Mouse (Mus musculus) hematopoietic stem cell, adult 5-6 weeks (primary cell): ENCODE results near the gene Plekhg6. TPM values are rescaled to one million over a fixed set of nuclear protein-coding genes. Genes with fewer than 3 reads are reported as not detected.

ENCODE experiments used
- ATAC-seq, 2 experiments: fragments of 125-278 bp in 1 of 2; replicated peaks in 1 of 2; 2 replicates each; pipeline ENCODE4 v1.8.0; 2016 to 2017; ENCODE audit warnings: inconsistent platforms in 2 of 2, mild to moderate bottlenecking in 2 of 2, moderate number of reproducible peaks in 2 of 2, low read depth in 1 of 2, moderate TSS enrichment in 1 of 2; ENCODE audit not compliant: low FRiP score in 2 of 2, poor library complexity in 2 of 2, severe bottlenecking in 2 of 2, insufficient read depth in 1 of 2, low TSS enrichment in 1 of 2
- total RNA-seq: library from RNA; stranded (forward); fragments of 172-1452, 232-1000 nt; gene quantifications from 2 replicates; pipeline ENCODE4 v1.2.3, GENCODE M21; 2017

The Plekhg6 gene
- total RNA-seq, 1 experiment from 2014 or later: 0.25 TPM

- 0 out of 4 replicates have a peak, but pooled peaks of 1 of the 2 experiments have one; percentile 4 for ATAC-seq
Observed at GRCm38 (mm10) chr6:125348721-125349574, 31.6 kb downstream of the Plekhg6 start, which contains the start of gene Tnfrsf1a. TSS of gene Tnfrsf1a (plus strand) at chr6:125349362.

- ATAC-seq: no peak
Observed at GRCm38 (mm10) chr6:125346029-125346428, 34.6 kb downstream of the Plekhg6 start.

- ATAC-seq: peak; percentile 50 to 52
Observed at GRCm38 (mm10) chr6:125345625-125346024, 35.0 kb downstream of the Plekhg6 start.

DNA sequence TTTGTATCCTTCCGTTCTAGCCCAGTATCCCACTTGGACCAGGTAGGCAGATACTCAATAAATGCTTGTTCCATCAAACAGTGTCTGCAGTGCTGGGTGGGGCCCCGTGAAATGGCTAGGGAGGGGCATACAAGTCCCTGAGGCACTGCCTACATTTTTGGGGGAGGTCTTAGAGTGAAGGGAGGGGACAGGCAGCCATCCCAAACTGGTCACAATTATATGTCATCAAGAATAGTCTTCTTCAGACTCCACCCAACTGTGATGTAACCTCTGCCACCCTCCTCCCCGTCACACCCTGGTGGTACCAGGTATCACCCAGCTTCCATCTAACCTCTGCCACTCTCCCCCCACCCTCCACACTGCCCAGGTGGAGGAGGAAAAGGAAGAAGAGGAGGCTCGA, 35.7 kb downstream of the Plekhg6 start:
- ATAC-seq: no peak; a peak in 1 of 4 replicates

- no peak for ATAC-seq
Observed at GRCm38 (mm10) chr6:125344084-125344483, 36.5 kb downstream of the Plekhg6 start.

DNA sequence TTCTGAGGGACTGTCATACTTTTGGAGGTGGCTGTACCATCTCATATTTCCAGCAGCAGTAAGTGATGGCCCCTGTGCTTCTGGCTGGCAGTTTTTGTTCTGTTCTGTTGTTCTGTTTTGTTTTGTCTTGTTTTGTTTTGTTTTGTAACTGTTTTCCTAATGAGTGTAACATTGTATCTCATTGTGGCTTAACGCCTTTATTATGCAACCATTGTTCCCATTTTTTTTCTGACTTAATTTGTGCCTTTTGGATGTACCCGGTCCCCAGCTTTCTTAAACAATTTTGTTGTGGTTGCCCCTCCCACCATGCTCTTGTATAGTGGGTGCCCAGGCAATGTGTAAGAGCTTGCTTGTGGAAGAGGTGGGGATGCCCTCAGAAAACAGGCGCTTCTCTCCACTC, 38.4 kb downstream of the Plekhg6 start:
- ATAC-seq: no peak

DNA sequence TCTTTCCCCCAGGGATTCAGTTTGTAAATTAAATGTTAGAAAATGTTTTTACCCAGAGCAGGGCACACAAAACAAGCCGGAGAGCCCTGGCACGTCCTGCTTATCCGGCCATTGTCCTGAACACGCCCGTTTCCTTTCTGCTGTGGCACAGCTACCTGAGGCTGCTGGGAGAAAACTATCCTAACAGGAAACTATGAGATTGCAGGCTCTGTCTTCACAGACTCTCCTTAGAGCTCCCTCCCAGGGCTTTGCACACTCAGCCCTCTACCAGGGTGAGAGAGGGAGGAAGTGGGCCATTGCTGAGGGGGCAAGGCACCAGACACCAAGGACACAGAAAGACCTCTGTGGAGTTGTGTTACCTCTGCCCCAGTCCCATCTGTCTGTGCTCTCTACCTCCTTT, 40.3 kb downstream of the Plekhg6 start:
- peak; percentile 19 to 31; a peak in 2 of 4 replicates for ATAC-seq

DNA sequence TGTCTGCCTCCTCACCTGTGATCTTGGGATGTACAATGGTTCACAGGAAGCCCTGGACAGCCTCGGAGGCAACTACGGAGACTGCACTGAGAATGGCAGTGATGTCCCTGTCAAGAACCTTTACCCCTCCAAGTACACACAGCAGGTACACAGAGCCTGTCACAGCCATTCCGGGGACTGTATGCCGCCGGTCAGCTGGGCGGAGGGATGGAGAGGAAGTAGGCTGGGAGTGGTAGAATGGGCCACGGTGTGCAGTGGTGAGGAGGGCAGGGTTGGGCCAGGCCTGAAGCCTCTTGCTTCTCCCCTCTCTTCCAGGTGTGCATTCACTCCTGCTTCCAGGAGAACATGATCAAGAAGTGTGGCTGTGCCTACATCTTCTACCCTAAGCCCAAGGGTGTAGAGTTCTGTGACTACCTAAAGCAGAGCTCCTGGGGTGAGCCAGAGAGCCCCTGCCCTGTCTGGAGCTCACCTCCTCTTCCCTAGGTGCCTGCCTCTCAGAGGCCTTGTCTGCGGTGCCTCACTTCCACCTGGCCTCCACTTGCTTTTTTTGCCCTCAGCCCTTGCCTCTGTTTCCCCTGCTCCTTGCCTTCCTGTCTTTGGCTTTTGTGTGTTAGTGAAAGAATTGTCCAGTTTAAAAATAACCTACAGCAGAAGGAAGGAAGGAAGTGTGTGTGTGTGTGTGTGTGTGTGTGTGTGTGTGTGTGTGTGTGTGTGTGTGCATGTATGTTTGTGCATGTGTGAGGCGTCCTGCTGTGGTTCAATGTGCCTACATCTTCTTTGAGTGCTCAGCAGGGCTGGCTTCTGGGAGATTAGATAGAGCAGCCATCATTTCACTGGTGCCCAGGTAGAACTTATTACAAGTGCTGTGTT, 41.6 kb downstream of the Plekhg6 start:
- peak in 1 of 2 experiments; percentile 27; a peak in 2 of 4 replicates for ATAC-seq

DNA sequence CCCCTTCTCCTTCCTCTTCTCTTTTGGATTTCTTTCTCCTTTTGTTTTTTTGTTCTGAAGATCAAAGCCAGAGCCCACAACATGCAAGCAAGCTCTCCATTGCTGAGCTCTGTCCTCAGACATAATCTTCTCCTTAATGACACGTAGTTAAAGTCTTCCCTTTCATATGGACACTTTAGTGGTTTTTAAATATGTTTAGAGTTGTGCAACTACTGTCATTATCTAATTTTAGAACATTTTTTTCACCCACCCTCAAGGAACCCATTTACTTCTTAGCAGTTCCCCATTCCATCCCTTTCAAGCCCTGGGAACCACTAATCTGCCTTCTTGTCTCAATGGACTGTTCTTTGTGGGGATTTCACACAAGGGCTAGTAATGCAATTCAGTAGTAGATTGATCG, 46.2 kb downstream of the Plekhg6 start:
- no peak for ATAC-seq

- peak in 1 of 2 experiments; percentile 29; a peak in 1 of 4 replicates for ATAC-seq
Observed at GRCm38 (mm10) chr6:125333112-125333899, 47.3 kb downstream of the Plekhg6 start.

DNA sequence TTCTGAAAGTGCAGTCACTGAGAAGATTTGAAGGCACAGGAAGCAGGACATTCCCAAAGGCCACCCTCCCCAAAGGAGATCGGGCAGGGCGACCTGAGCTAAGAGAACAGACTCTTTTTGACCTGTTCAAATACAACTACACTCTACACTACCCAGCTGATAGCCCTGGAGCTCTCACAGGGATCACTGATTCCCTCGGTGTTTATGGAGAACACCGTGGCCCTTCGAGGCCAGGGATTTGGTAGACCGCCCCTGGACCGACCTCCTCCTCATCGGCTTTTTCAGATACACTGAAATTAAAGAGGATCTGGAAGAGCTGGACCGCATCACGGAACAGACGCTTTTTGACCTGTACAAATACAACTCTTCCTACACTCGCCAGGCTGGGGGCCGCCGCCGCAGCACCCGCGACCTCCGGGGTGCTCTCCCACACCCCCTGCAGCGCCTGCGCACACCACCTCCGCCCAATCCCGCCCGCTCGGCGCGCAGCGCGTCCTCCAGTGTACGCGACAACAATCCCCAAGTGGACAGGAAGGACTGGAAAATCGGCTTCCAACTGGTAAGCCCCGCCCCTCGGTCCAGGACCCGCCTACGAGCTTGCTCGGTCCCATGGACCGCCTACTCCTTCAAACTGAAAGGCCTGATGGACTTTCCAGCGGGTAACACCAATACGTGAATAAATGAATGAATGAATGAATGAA, 49.8 kb downstream of the Plekhg6 start:
- peak; percentile 63 to 72 for ATAC-seq

DNA sequence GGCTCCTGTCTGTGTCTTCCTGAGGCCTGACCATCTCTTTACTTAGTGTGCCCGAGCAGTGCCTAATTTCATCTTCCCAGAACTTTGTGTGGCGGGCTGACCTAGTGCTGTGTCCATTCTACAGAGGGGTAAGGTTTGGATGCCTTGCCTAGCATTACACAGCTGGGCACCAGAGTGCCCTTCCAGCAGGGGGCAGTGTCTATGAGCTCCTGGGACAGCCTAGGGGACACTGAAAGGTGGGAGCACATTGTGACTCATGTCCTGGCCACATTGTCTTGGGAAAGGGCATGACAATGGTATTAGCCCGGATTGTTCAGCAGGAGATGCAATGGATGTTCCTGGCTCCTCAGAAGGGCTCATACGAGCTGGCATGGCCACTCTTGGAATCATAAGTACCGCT, 52.4 kb downstream of the Plekhg6 start:
- ATAC-seq: peak in 1 of 2 experiments; percentile 32; a peak in 1 of 4 replicates

DNA sequence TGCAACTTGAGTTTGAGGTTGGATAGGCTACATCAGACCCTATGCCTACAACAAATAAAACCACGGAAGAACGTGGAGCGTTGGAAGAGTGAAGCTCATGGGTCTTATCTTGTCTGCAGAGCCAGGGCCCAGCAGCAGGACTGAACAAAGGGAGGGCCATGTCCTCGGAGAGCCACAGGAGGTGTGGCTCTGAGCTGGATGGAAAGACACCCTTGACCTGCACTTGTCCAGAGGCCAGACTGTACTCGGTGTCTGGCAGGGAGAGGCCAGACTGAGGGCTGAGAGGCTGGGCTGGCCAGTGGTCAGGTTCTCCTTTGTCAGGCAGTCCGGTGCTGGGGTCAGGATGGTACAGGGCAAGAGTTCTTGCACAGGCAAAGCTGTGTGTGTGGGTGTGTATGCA, 55.3 kb downstream of the Plekhg6 start:
- ATAC-seq: no peak

GRCm38 (mm10) chr6:125323547-125323946, 57.0 kb downstream of the Plekhg6 start:
- no peak for ATAC-seq

- no peak for ATAC-seq
Observed at GRCm38 (mm10) chr6:125322794-125323193, 57.8 kb downstream of the Plekhg6 start.

DNA sequence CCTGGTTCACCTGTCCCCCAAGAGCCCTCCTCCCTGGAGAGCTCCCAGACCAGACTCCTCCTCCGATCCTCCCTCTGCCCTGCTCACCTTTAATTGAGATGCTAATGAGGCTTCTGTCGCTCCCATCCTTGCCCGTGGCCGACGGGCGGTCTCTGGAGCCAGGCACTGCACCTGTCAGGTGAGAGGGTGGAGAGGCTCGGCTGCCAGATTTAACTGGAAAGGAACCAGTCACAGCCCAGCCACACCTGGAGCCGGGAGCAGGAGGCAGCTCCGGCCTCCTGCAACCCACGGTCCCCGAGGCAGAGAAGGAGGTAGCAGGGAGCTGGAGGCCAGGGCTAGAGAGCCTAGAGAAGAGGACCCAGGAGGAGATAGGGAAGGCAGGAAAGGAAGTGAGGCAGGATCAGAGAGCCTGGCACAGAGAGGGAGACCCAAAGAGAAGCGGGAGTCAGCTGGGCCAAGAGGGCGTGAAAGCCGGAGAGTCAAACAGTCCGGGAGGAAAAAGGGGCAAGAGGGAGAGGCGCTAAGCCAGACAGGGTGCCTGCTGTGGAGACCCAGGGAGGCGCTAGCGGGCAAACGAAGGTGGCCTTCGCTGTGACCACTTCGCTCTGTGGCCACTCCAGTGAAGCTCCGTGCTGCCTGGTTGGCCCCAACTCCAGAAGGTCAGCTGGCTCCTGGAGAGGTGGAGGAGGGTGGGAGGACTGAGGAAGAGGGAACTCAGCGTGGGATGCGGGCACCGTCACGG, 59.3 kb downstream of the Plekhg6 start:
- peak in 1 of 2 experiments; percentile 13; a peak in 1 of 4 replicates for ATAC-seq
